Mouse (Mus musculus) B cell, adult 2 months (primary cell): ENCODE results near the gene Vegfc.
A peak's percentile ranks its signal among the peaks of the same experiment; 100 is the strongest.

Experiments used
- DNase-seq, 2 experiments: peaks; one replicate each; pipeline ENCODE4 v3.0.0; 2022

Vegfc gene

GRCm38 (mm10) chr8:54077271-54078120, at the start of gene Vegfc:
TSS of gene Vegfc (plus strand) at chr8:54077606.
- DNase-seq: peak; percentile 36 to 50

- DNase-seq: no peak
These were observed 42.8 kb upstream of the Vegfc start for GRCm38 (mm10) chr8:54034584-54034983.

- no peak for DNase-seq
These were observed 34.8 kb upstream of the Vegfc start for GRCm38 (mm10) chr8:54042601-54043000.

- DNase-seq: no peak
These were observed 33.9 kb upstream of the Vegfc start for GRCm38 (mm10) chr8:54043468-54043867.

- no peak for DNase-seq
These were observed 24.2 kb upstream of the Vegfc start for GRCm38 (mm10) chr8:54053210-54053609.

- no peak for DNase-seq
These were observed 11.9 kb upstream of the Vegfc start for GRCm38 (mm10) chr8:54065492-54065891.

- no peak for DNase-seq
These were observed 1.1 kb upstream of the Vegfc start for GRCm38 (mm10) chr8:54076301-54076700.

- peak; percentile 35 to 51 for DNase-seq
These were observed 575 bp upstream of the Vegfc start for GRCm38 (mm10) chr8:54076791-54077270.

- no peak for DNase-seq
These were observed 675 bp downstream of the Vegfc start for GRCm38 (mm10) chr8:54078121-54078440.

GRCm38 (mm10) chr8:54079001-54079400, 1.6 kb downstream of the Vegfc start:
- DNase-seq: no peak

GRCm38 (mm10) chr8:54079601-54080000, 2.2 kb downstream of the Vegfc start:
- no peak for DNase-seq

- DNase-seq: no peak
These were observed 8.5 kb downstream of the Vegfc start for GRCm38 (mm10) chr8:54085896-54086295.

- DNase-seq: no peak
These were observed 9.7 kb downstream of the Vegfc start for GRCm38 (mm10) chr8:54087114-54087513.

- DNase-seq: no peak
These were observed 11.8 kb downstream of the Vegfc start for GRCm38 (mm10) chr8:54089204-54089603.

GRCm38 (mm10) chr8:54089901-54090300, 12.5 kb downstream of the Vegfc start:
- no peak for DNase-seq

GRCm38 (mm10) chr8:54100058-54100457, 22.7 kb downstream of the Vegfc start:
- no peak for DNase-seq

GRCm38 (mm10) chr8:54114581-54114980, 37.2 kb downstream of the Vegfc start:
- no peak for DNase-seq

- DNase-seq: peak in 1 of 2 experiments; percentile 2
These were observed 42.7 kb downstream of the Vegfc start for GRCm38 (mm10) chr8:54120115-54120514.

GRCm38 (mm10) chr8:54121942-54122341, 44.5 kb downstream of the Vegfc start:
- DNase-seq: no peak

GRCm38 (mm10) chr8:54122345-54122744, 44.9 kb downstream of the Vegfc start:
- DNase-seq: no peak

GRCm38 (mm10) chr8:54130558-54130957, 53.2 kb downstream of the Vegfc start:
- no peak for DNase-seq

GRCm38 (mm10) chr8:54153240-54153639, 75.8 kb downstream of the Vegfc start:
- peak; percentile 67 to 71 for DNase-seq

GRCm38 (mm10) chr8:54163505-54163904, 86.1 kb downstream of the Vegfc start:
- DNase-seq: no peak

- no peak for DNase-seq
These were observed 107.9 kb downstream of the Vegfc start for GRCm38 (mm10) chr8:54185336-54185735.

GRCm38 (mm10) chr8:54185927-54186326, 108.5 kb downstream of the Vegfc start:
- no peak for DNase-seq
